Mouse (Mus musculus): Measurements from ENCODE around the gene Cnga4. TPM values are rescaled to one million over a fixed set of nuclear protein-coding genes. Genes with fewer than 3 reads are reported as not detected.

The Cnga4 gene
- not detected for total RNA-seq (2023)

GRCm38 (mm10) chr7:105404268-105404667 is at the start of gene Cnga4:
TSS of gene Cnga4 (plus strand) at chr7:105404568.

GRCm38 (mm10) chr7:105367930-105368329 is 36.4 kb upstream of the Cnga4 start, which contains the start of gene Olfr692:
TSS of gene Olfr692 (plus strand) at chr7:105368230.

DNA sequence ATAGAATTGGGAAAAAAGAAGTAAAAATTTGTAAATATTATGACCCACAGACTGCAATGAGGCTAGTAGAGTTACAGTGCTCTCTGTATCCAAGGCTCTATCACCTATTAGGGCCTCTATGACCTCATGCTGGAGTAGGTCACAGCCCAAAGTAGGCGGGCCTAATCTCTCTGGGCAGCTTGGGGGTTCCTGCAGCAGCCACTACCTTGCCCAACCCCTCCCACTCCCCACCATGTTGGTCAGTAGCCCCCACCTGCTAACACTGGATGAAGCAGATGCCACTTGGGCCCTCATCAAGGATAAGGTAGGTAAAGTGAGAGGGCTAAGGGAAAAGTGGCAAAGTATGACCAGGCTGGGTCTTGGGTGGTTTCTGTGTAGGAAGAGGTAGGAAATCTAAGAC is 29.5 kb upstream of the Cnga4 start, which contains the start of gene Gm5901:
Gene Gm5901 (plus strand): TSS at position 173 of the 400 bp plus-strand sequence.

GRCm38 (mm10) chr7:105399935-105400624 is 4.3 kb upstream of the Cnga4 start, which contains the start of gene Fam160a2:
TSS of gene Fam160a2 (minus strand) at chr7:105400054.

DNA sequence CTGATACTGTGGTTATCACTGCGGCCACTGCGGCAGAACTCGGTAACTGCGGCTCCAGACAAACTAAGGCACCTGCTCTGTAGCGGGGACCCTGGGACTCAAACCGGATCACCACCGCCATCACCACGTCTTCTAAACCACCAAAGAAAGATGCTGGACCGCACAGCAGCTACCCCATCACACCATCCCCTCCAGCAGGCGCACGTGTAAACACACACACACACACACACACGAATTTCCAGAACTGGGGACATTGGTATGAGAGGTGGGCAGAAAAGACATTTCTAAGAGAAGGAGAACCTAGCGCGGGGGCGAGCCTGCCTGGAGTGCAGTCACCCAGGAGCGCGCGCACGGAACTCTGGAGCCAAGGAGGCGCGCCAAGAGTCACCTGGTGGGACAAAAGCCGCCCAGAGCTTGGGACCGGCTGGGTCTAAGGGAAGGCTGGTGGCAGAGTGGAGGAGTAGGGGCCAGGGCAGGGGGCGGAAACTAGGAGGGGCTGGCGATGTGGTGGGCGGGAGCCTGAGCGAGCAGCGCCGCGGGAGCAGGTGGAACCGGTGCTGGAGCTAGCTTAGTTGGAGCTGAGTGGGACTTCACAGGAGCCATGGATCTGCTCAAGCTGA is 21.2 kb downstream of the Cnga4 start, which contains the start of gene Cckbr:
Gene Cckbr (plus strand): TSS at position 308 of the 620 bp plus-strand sequence.

Other genes with a start within 250 kb of the Cnga4 start
- not detected for gene Olfr684, start 240.9 kb upstream of the Cnga4 start, total RNA-seq (2023)
- gene Olfr685, start 218.6 kb upstream of the Cnga4 start, total RNA-seq (2023): not detected
- gene Olfr686, start 197.1 kb upstream of the Cnga4 start, total RNA-seq (2023): not detected
- gene Olfr688, start 116.5 kb upstream of the Cnga4 start, total RNA-seq (2023): not detected
- gene Olfr689, start 93.4 kb upstream of the Cnga4 start, total RNA-seq (2023): not detected
- gene Olfr690, start 70.5 kb upstream of the Cnga4 start, total RNA-seq (2023): not detected
- not detected for gene Olfr691, start 62.3 kb upstream of the Cnga4 start, total RNA-seq (2023)
- gene Olfr692, start 36.3 kb upstream of the Cnga4 start, total RNA-seq (2023): not detected
- not detected for gene Gm5901, start 29.5 kb upstream of the Cnga4 start, total RNA-seq (2023)
- gene Fam160a2, start 4.5 kb upstream of the Cnga4 start, total RNA-seq (2023): 39.0 TPM
- gene Cckbr, start 21.2 kb downstream of the Cnga4 start, total RNA-seq (2023): not detected
- 0.59 TPM for gene Cavin3, start 77.7 kb downstream of the Cnga4 start, total RNA-seq (2023)
- gene Smpd1, start 149.8 kb downstream of the Cnga4 start, total RNA-seq (2023): 19.9 TPM
- gene Apbb1, start 177.1 kb downstream of the Cnga4 start, total RNA-seq (2023): 1.4 TPM
- gene Hpx, start 195.6 kb downstream of the Cnga4 start, total RNA-seq (2023): not detected
- gene Trim3, start 229.0 kb downstream of the Cnga4 start, total RNA-seq (2023): 19.3 TPM
- gene Timm10b, start 235.5 kb downstream of the Cnga4 start, total RNA-seq (2023): 83.4 TPM
- gene Arfip2, start 235.8 kb downstream of the Cnga4 start, total RNA-seq (2023): 34.6 TPM
- gene Gm45799, start 236.0 kb downstream of the Cnga4 start, total RNA-seq (2023): 10.6 TPM
- gene Dnhd1, start 246.3 kb downstream of the Cnga4 start, total RNA-seq (2023): 6.8 TPM